Mouse (Mus musculus) gastrocnemius, postnatal 14 days (tissue): ENCODE measurements around the gene Vmn1r117. TPM values are rescaled to one million over a fixed set of nuclear protein-coding genes. Genes with fewer than 3 reads are reported as not detected.
"Not testable (repeated sequence)": the region's sequence is repeated elsewhere in the genome, so short reads cannot be mapped to it uniquely, and the experiment has no call there.

Experiments used
- DNase-seq: peaks from one replicate; pipeline ENCODE4 v3.0.0; 2021; ENCODE audit warnings: mixed read lengths
- intact Hi-C: fragments of 180-260 bp; cut with DNase I; formaldehyde crosslinking; loops from one replicate; pipeline ENCODE4 v1.15.1; 2025; ENCODE audit warnings: low total_unique reads
- long read RNA-seq, 2 experiments: library from polyadenylated mRNA; stranded (forward); transcript quantifications; one replicate each; pipeline ENCODE4 v2.0.0; 2021
- total RNA-seq, 2 experiments: library from RNA; stranded (reverse); gene quantifications; 2 replicates each; pipeline ENCODE4 v1.2.3; 2021

Gene Vmn1r117
- total RNA-seq: not detected
- long read RNA-seq, experiment 1: 0 reads
- long read RNA-seq, experiment 2: 0 reads

GRCm38 (mm10) chr7:20884021-20884420, at the start of gene Vmn1r117:
Gene Vmn1r117, minus strand, starts transcription at chr7:20884121.
- intact Hi-C loops, DNase-seq: not testable (repeated sequence)

DNA sequence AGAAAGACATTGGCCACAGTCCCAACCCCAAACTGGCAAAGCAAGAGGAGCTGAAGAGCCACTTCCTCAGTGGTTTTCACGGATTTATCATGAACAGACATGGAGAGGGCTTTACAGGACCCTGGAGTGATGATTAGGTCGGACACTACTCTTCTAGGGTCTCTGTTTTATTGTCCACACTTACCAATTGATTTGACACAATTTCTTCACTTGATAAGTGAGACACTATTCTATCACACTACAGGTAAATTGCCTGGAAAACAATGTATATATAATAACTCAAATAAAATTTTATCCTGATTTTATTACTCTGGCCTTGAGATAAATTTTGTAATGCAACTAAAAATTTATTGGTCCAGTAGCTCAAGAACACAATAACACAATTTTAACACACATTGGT, 28.3 kb upstream of the Vmn1r117 start, which contains the start of gene Vmn1r118:
Gene Vmn1r118 (minus strand): TSS at position 101 of the 400 bp plus-strand sequence.
- intact Hi-C loops, DNase-seq: not testable (repeated sequence)

GRCm38 (mm10) chr7:20871956-20872355, 12.0 kb downstream of the Vmn1r117 start, which contains the start of gene Vmn1r116:
Gene Vmn1r116, plus strand, starts transcription at chr7:20872256.
- DNase-seq, intact Hi-C loops: not testable (repeated sequence)

GRCm38 (mm10) chr7:20844885-20845284, 39.0 kb downstream of the Vmn1r117 start, which contains the start of gene Vmn1r115:
Gene Vmn1r115, minus strand, starts transcription at chr7:20844985.
- intact Hi-C loops, DNase-seq: not testable (repeated sequence)

Other genes starting within 250 kb of the Vmn1r117 start
- gene Vmn1r107, start 215.2 kb downstream of the Vmn1r117 start, total RNA-seq: not detected
- not detected for gene Vmn1r111, start 180.9 kb downstream of the Vmn1r117 start, total RNA-seq
- not detected for gene Gm10668, start 153.5 kb downstream of the Vmn1r117 start, total RNA-seq
- gene Vmn1r112, start 112.9 kb downstream of the Vmn1r117 start, total RNA-seq: not detected
- gene Vmn1r113, start 96.8 kb downstream of the Vmn1r117 start, total RNA-seq: not detected
- not detected for gene Vmn1r114, start 71.9 kb downstream of the Vmn1r117 start, total RNA-seq
- not detected for gene Vmn1r115, start 39.1 kb downstream of the Vmn1r117 start, total RNA-seq
- gene Vmn1r116, start 11.9 kb downstream of the Vmn1r117 start, total RNA-seq: not detected
- not detected for gene Vmn1r118, start 28.2 kb upstream of the Vmn1r117 start, total RNA-seq
- not detected for gene Vmn1r119, start 128.3 kb upstream of the Vmn1r117 start, total RNA-seq
- not detected for gene Vmn1r120, start 169.7 kb upstream of the Vmn1r117 start, total RNA-seq
- gene Vmn1r121, start 214.4 kb upstream of the Vmn1r117 start, total RNA-seq: not detected